Mouse (Mus musculus) small intestine, adult 2 months (tissue): Measurements from ENCODE around the gene Slc16a5. TPM values are rescaled to one million over a fixed set of nuclear protein-coding genes. Genes with fewer than 3 reads are reported as not detected.

Experiments
- H3K27ac ChIP-seq: fragments of 200-500 bp; 2 replicates; pipeline ENCODE4 v1.5.1; 2012; ENCODE audit warnings: low read depth, low read length, control low read depth, inconsistent platforms; ENCODE audit not compliant: insufficient read depth
- H3K27me3 ChIP-seq: fragments of 200-500 bp; 2 replicates; pipeline ENCODE4 v1.6.1; 2012; ENCODE audit warnings: mild to moderate bottlenecking, moderate library complexity, low read length, inconsistent platforms; ENCODE audit not compliant: control insufficient read depth, insufficient read depth
- H3K36me3 ChIP-seq: fragments of 200-500 bp; 2 replicates; pipeline ENCODE4 v1.6.1; 2012; ENCODE audit warnings: mild to moderate bottlenecking, low read length, control low read depth, inconsistent platforms; ENCODE audit not compliant: control insufficient read depth, insufficient read depth
- H3K4me1 ChIP-seq: fragments of 200-500 bp; 2 replicates; pipeline ENCODE4 v1.6.1; 2012; ENCODE audit warnings: low read length, inconsistent platforms, mixed read lengths; ENCODE audit not compliant: control insufficient read depth, insufficient read depth, insufficient read length
- H3K4me3 ChIP-seq: fragments of 200-500 bp; 2 replicates; pipeline ENCODE4 v1.5.1; 2012; ENCODE audit warnings: low read depth, mild to moderate bottlenecking, control low read depth, inconsistent platforms, low read length, moderate library complexity
- CTCF ChIP-seq: fragments of 200-500 bp; IDR thresholded peaks from 2 replicates; pipeline ENCODE4 v1.5.1; 2012; ENCODE audit warnings: low read depth, mild to moderate bottlenecking, control low read depth, inconsistent platforms, low read length, moderate library complexity, mixed read lengths; ENCODE audit not compliant: insufficient replicate concordance, insufficient read length; ENCODE audit errors: extremely low read depth
- POLR2A ChIP-seq: fragments of 200-500 bp; IDR thresholded peaks from 2 replicates; pipeline ENCODE4 v1.6.1; 2012; ENCODE audit warnings: low read depth, mild to moderate bottlenecking, control low read depth, inconsistent platforms, low read length, moderate library complexity
- WGBS: fragments of 180-500 bp; shearing (Covaris S2); methylation state at CpG from one replicate; pipeline ENCODE4 v1.1.7; 2018; 5-methylcytosine and 5-hydroxymethylcytosine counted together
- polyA plus RNA-seq: library from polyadenylated mRNA; depleted of rRNA; stranded (reverse); fragments of >200 nt; gene quantifications from 2 replicates; pipeline ENCODE4 v1.2.3, GENCODE M21; 2012; rRNA removed

Slc16a5 gene
- polyA plus RNA-seq, 1 experiment, result 220 TPM

- 62% methylated on average over 6 of the region's 6 CpGs for WGBS
- Histone ChIP-seq H3K4me3 (no peak overlapping the region), H3K27ac (no peak overlapping the region), H3K27me3 (no peaks in the 10 kb centered on the region), H3K36me3 (no peaks in the 10 kb centered on the region), H3K4me1 (peaks cover 15% of the 10 kb centered on the region; the same call in 1 of the 2 replicates)
- no peak for TF ChIP-seq POLR2A
- TF ChIP-seq CTCF, result no peak
Measured at GRCm38 (mm10) chr11:115515021-115515420, 52.7 kb downstream of the Slc16a5 start.

GRCm38 (mm10) chr11:115516942-115517341, 54.7 kb downstream of the Slc16a5 start:
- H3K4me3 ChIP-seq, result no peak overlapping the region
- no peaks in the 10 kb centered on the region for H3K27me3 ChIP-seq
- peaks cover 6% of the 10 kb centered on the region; the same call in 1 of the 2 replicates for H3K4me1 ChIP-seq
- TF ChIP-seq CTCF (no peak), POLR2A (no peak)
- no peak overlapping the region for H3K27ac ChIP-seq
- no peaks in the 10 kb centered on the region for H3K36me3 ChIP-seq
- 70% methylated on average over 5 of the region's 5 CpGs for WGBS

DNA sequence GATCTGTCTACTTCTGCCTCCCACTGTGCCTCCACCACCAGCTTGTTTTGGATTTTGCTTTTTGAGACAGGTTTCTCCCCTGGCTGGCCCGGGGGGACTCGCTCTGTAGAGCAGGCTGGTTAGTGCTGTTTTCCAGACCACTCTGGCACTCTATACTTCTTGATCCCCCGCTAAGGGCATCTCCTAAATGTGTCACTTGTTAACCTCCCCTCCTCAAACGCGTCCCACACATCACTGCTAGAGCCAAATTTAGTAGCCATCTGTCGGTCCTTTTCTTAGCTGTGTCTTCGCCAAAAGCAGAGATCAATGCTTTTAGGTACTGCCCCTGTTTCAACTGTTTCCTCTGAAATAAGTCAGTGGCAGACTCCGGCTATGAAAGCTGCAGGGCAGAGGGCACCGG, 56.4 kb downstream of the Slc16a5 start:
- no peaks in the 10 kb centered on the region for H3K27me3 ChIP-seq
- H3K27ac ChIP-seq, result no peak overlapping the region
- peaks cover 2% of the 10 kb centered on the region; the same call in 1 of the 2 replicates for H3K4me1 ChIP-seq
- H3K36me3 ChIP-seq, result peaks cover 7% of the 10 kb centered on the region; the same call in 1 of the 2 replicates
- TF ChIP-seq CTCF (no peak), POLR2A (no peak)
- WGBS, result 76% methylated on average over 9 of the region's 9 CpGs
- no peak overlapping the region for H3K4me3 ChIP-seq

DNA sequence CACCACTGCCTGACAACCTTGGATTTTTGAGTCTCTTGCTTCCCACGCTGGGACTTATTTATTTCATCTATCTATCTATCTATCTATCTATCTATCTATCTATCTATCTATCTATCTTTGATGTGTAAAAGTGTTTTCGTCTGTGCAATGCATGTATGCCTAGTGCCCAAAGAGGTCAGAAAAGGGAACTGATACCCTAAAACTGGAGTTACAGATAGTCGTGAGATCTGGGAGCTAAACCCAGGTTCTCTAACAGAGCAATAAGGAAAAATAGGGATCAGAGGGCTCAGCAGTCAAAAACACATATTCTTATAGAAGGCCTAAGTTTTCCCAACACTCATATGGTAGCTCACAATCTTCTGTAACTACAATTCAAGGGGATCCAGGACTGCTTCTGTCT, 57.3 kb downstream of the Slc16a5 start:
- Histone ChIP-seq H3K36me3 (peaks cover 11% of the 10 kb centered on the region), H3K27me3 (no peaks in the 10 kb centered on the region), H3K4me3 (no peak overlapping the region), H3K27ac (no peak overlapping the region), H3K4me1 (peaks cover 2% of the 10 kb centered on the region; the same call in 1 of the 2 replicates)
- no peak for TF ChIP-seq POLR2A
- TF ChIP-seq CTCF, result no peak
- WGBS, result 83% methylated on average over 3 of the region's 3 CpGs

GRCm38 (mm10) chr11:115520218-115520617, 57.9 kb downstream of the Slc16a5 start:
- H3K4me1 ChIP-seq, result no peaks in the 10 kb centered on the region
- H3K27ac ChIP-seq, result no peak overlapping the region
- TF ChIP-seq CTCF (no peak), POLR2A (no peak)
- WGBS, result 87% methylated on average over 2 of the region's 2 CpGs
- no peak overlapping the region for H3K4me3 ChIP-seq
- no peaks in the 10 kb centered on the region for H3K27me3 ChIP-seq
- peaks cover 14% of the 10 kb centered on the region for H3K36me3 ChIP-seq

- H3K36me3 ChIP-seq, result peaks cover 22% of the 10 kb centered on the region
- 74% methylated on average over 4 of the region's 4 CpGs for WGBS
- H3K4me3 ChIP-seq, result no peak overlapping the region
- H3K4me1 ChIP-seq, result no peaks in the 10 kb centered on the region
- TF ChIP-seq CTCF (no peak), POLR2A (no peak)
- H3K27me3 ChIP-seq, result no peaks in the 10 kb centered on the region
- H3K27ac ChIP-seq, result no peak overlapping the region
Measured at GRCm38 (mm10) chr11:115521080-115521479, 58.8 kb downstream of the Slc16a5 start.

DNA sequence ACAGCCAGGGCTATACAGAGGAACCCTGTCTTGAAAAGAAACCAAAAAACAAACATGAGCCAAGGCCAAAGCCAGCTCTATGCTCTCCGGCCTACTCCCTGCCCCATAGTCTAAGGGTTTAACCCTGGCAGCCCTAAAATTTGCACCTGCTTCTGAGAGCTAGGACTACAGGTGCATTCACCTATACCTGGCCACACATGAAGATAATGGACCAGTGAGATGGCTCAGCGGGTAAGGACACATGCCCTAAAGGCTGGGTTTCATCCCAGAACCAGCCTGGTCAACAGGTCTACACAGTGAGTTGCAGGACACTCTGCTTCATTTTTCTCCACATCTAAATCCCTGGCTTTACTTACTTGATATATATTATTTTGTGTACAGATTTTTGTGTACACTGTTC, 60.0 kb downstream of the Slc16a5 start:
- Histone ChIP-seq H3K4me3 (no peak overlapping the region), H3K4me1 (no peaks in the 10 kb centered on the region), H3K27me3 (no peaks in the 10 kb centered on the region), H3K27ac (no peak overlapping the region), H3K36me3 (peaks cover 31% of the 10 kb centered on the region)
- no peak for TF ChIP-seq CTCF
- no peak for TF ChIP-seq POLR2A
- WGBS, result 73% methylated on average over 2 of the region's 2 CpGs

DNA sequence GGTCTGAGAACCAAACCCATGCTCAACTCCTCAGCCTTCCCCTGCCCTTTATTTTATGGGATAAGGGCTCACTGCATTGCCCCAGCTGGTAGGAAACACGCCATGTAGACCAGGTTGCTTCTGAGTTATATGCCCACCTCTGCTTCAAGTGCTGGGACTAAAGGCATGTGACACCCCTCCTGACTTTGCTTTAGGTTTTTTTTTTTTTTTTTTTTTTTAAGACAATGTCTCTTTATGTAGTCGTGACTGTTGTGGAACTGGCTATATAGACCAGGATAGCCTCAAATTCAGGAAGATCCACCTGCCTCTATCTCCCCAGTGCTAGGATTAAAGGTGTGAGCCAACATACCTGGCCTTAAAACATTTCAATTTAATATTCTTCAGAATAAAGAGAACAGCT, 60.4 kb downstream of the Slc16a5 start:
- H3K4me3 ChIP-seq, result no peak overlapping the region
- peaks cover 35% of the 10 kb centered on the region for H3K36me3 ChIP-seq
- WGBS, result 64% methylated on average over 2 of the region's 2 CpGs
- H3K27me3 ChIP-seq, result no peaks in the 10 kb centered on the region
- no peak overlapping the region for H3K27ac ChIP-seq
- no peak for TF ChIP-seq POLR2A
- TF ChIP-seq CTCF, result no peak
- H3K4me1 ChIP-seq, result no peaks in the 10 kb centered on the region

Other genes starting within 250 kb of the Slc16a5 start
- 0.10 and 0.33 TPM in 2 replicates for gene Grin2c, start 195.2 kb upstream of the Slc16a5 start, polyA plus RNA-seq
- gene Fdxr, start 185.4 kb upstream of the Slc16a5 start, polyA plus RNA-seq, result 7.8 and 12.2 TPM in 2 replicates
- 0.71 and 1.4 TPM in 2 replicates for gene Fads6, start 164.8 kb upstream of the Slc16a5 start, polyA plus RNA-seq
- 0.08 and 1.3 TPM in 2 replicates for gene Otop2, start 155.3 kb upstream of the Slc16a5 start, polyA plus RNA-seq
- 0.05 and 0.08 TPM in 2 replicates for gene Ush1g, start 140.4 kb upstream of the Slc16a5 start, polyA plus RNA-seq
- gene Otop3, start 127.7 kb upstream of the Slc16a5 start, polyA plus RNA-seq, result 0.61 and 93.4 TPM in 2 replicates
- 30.2 and 37.6 TPM in 2 replicates for gene Hid1, start 94.7 kb upstream of the Slc16a5 start, polyA plus RNA-seq
- gene Cdr2l, start 80.6 kb upstream of the Slc16a5 start, polyA plus RNA-seq, result 3.8 and 4.2 TPM in 2 replicates
- 42.0 and 45.8 TPM in 2 replicates for gene Mrpl58, start 58.7 kb upstream of the Slc16a5 start, polyA plus RNA-seq
- 50.8 and 61.5 TPM in 2 replicates for gene Atp5h, start 42.5 kb upstream of the Slc16a5 start, polyA plus RNA-seq
- gene Kctd2, start 42.3 kb upstream of the Slc16a5 start, polyA plus RNA-seq, result 13.4 and 27.3 TPM in 2 replicates
- gene Trim80, start 21.9 kb upstream of the Slc16a5 start, polyA plus RNA-seq, result 1.5 and 4.7 TPM in 2 replicates
- 13.2 and 16.3 TPM in 2 replicates for gene Armc7, start 13.2 kb downstream of the Slc16a5 start, polyA plus RNA-seq
- gene Nt5c, start 29.4 kb downstream of the Slc16a5 start, polyA plus RNA-seq, result 56.8 and 132 TPM in 2 replicates
- 210 and 430 TPM in 2 replicates for gene Jpt1, start 51.9 kb downstream of the Slc16a5 start, polyA plus RNA-seq
- gene Sumo2, start 73.8 kb downstream of the Slc16a5 start, polyA plus RNA-seq, result 3.6 and 7.0 TPM in 2 replicates
- gene Nup85, start 102.0 kb downstream of the Slc16a5 start, polyA plus RNA-seq, result 12.6 and 16.8 TPM in 2 replicates
- gene Mrps7, start 141.5 kb downstream of the Slc16a5 start, polyA plus RNA-seq, result 11.8 and 13.3 TPM in 2 replicates
- gene Gga3, start 141.6 kb downstream of the Slc16a5 start, polyA plus RNA-seq, result 12.6 and 14.7 TPM in 2 replicates
- 49.4 and 108 TPM in 2 replicates for gene Mif4gd, start 150.5 kb downstream of the Slc16a5 start, polyA plus RNA-seq
- 11.3 and 19.6 TPM in 2 replicates for gene Slc25a19, start 165.8 kb downstream of the Slc16a5 start, polyA plus RNA-seq
- gene Grb2, start 246.1 kb downstream of the Slc16a5 start, polyA plus RNA-seq, result 13.0 and 34.8 TPM in 2 replicates